Mouse (Mus musculus) heart, adult 2 months (tissue): ENCODE measurements at regions not wholly inside any gene's neighbourhood (a gene's known extent, or its start where the extent isn't known, plus 50 kb on each side); places are given as distances from the start of the nearest gene placed in this dataset.
A peak's percentile ranks its signal among the peaks of the same experiment; 100 is the strongest.

Experiments used
- CTCF ChIP-seq: fragments of 200-600 bp; IDR thresholded peaks from 2 replicates; pipeline ENCODE4 v1.8.1; 2022; ENCODE audit warnings: antibody characterized with exemption, mild to moderate bottlenecking, moderate library complexity
- EP300 ChIP-seq: fragments of 200-500 bp; IDR thresholded peaks from 2 replicates; pipeline ENCODE4 v1.6.1; 2011; ENCODE audit warnings: low read depth, low read length, control low read depth; ENCODE audit not compliant: insufficient read depth
- POLR2A ChIP-seq: fragments of 200-500 bp; IDR thresholded peaks from 2 replicates; pipeline ENCODE4 v1.6.1; 2011; ENCODE audit warnings: mild to moderate bottlenecking, low read depth, low read length, control low read depth; ENCODE audit not compliant: insufficient read depth

- no peak for TF ChIP-seq POLR2A
- TF ChIP-seq CTCF = 0 out of 2 replicates have a peak, but pooled peaks have one; percentile 16
- no peak for TF ChIP-seq EP300
These were observed 351.7 kb downstream of the Zfp536 start for GRCm38 (mm10) chr7:37421704-37422103.
